Mouse (Mus musculus) stomach, embryonic 15.5 days (tissue): ENCODE data around the gene Aurkb. TPM values are rescaled to one million over a fixed set of nuclear protein-coding genes. Genes with fewer than 3 reads are reported as not detected.
A peak's percentile ranks its signal among the peaks of the same experiment; 100 is the strongest.

ENCODE experiments used
- ATAC-seq: fragments of 200-750 bp; cut with Nextera tagmentation; 2 replicates; pipeline ENCODE4 v1.8.0; 2017; ENCODE audit warnings: low read depth, moderate number of reproducible peaks, moderate TSS enrichment; ENCODE audit not compliant: insufficient read depth, low FRiP score
- H3K27ac ChIP-seq: fragments of 300-500 bp; sonication (generic); 2 replicates; pipeline ENCODE4 v1.5.1; 2015; ENCODE audit warnings: mild to moderate bottlenecking, inconsistent platforms
- H3K27me3 ChIP-seq: fragments of 300-500 bp; sonication (generic); replicated peaks from 2 replicates; pipeline ENCODE4 v1.6.1; 2015; ENCODE audit warnings: inconsistent platforms
- H3K36me3 ChIP-seq: fragments of 300-500 bp; sonication (generic); 2 replicates; pipeline ENCODE4 v1.6.1; 2015; ENCODE audit warnings: inconsistent platforms
- H3K4me1 ChIP-seq: fragments of 300-500 bp; sonication (generic); 2 replicates; pipeline ENCODE4 v1.6.1; 2015; ENCODE audit warnings: inconsistent platforms
- H3K4me2 ChIP-seq: fragments of 300-500 bp; sonication (generic); 2 replicates; pipeline ENCODE4 v1.6.1; 2015; ENCODE audit warnings: mild to moderate bottlenecking, inconsistent platforms
- H3K4me3 ChIP-seq: fragments of 300-500 bp; sonication (generic); replicated peaks from 2 replicates; pipeline ENCODE4 v1.5.1; 2015; ENCODE audit warnings: inconsistent platforms
- H3K9ac ChIP-seq: fragments of 300-500 bp; sonication (generic); 2 replicates; pipeline ENCODE4 v1.6.1; 2015; ENCODE audit warnings: inconsistent platforms
- H3K9me3 ChIP-seq: fragments of 300-500 bp; sonication (generic); 2 replicates; pipeline ENCODE4 v1.6.1; 2016; ENCODE audit warnings: inconsistent platforms
- WGBS: fragments of 180-500 bp; shearing (Covaris S2); methylation state at CpG from one replicate; pipeline ENCODE4 v1.1.7; 2015; 5-methylcytosine and 5-hydroxymethylcytosine counted together
- polyA plus RNA-seq: library from polyadenylated mRNA; unstranded; fragments of >200 nt; fragmentation: Nextera tagmentation; extraction: Ambion mirVana; gene quantifications from 2 replicates; pipeline ENCODE4 v1.2.1, GENCODE M21; 2015

Gene Aurkb
- polyA plus RNA-seq, 1 experiment from 2014 or later: 134 TPM

DNA sequence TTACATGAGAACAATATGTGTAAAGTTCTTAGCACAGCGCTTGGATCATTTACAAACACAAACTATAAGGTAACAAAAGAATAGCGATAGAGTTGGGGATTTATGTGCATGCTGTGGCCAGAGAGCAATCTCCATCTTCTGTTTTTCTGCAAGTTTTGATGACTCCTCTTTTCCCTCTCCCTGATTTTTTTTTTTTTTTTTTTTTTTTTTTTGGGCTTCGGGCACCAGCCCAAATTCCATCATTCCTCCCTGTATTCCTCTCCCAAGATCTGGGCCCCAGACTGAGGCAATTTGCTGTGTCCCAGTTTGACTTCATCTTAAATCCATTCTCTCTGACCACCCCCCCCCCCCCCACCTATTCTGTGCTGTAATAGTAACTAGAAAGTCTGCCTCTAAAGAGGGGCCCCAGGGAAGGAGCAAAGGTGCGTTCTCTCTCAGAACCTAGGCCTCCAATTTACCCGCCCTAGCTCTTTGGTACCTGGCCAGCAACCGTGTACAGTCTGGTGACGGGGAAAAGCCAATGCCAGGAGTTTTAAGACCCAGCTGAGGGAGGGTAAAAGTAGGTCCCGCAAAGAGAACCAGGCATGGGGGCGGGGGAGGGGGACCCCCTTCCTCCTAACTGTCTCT is 51.0 kb downstream of the Aurkb start:
- peak overlapping the region; percentile 66 for H3K4me3 ChIP-seq
- peak overlapping the region; percentile 98 for H3K27ac ChIP-seq
- WGBS: 10% methylated on average over 9 of the region's 9 CpGs
- no peaks in the 10 kb centered on the region for H3K27me3 ChIP-seq
- H3K4me2 ChIP-seq: peak overlapping the region; percentile 91
- H3K4me1 ChIP-seq: peaks cover 34% of the 10 kb centered on the region
- H3K9me3 ChIP-seq: no peaks in the 10 kb centered on the region
- H3K36me3 ChIP-seq: peaks cover 13% of the 10 kb centered on the region
- ATAC-seq: peak; percentile 1; the same call in 1 of the 2 replicates
- H3K9ac ChIP-seq: peak overlapping the region; percentile 77; the same call in 1 of the 2 replicates

- Histone ChIP-seq H3K27me3 (no peaks in the 10 kb centered on the region), H3K9me3 (no peaks in the 10 kb centered on the region), H3K4me1 (peaks cover 34% of the 10 kb centered on the region), H3K27ac (peak overlapping the region; percentile 98), H3K36me3 (peaks cover 20% of the 10 kb centered on the region), H3K4me2 (peak overlapping the region; percentile 91), H3K9ac (peak overlapping the region; percentile 49; the same call in 1 of the 2 replicates), H3K4me3 (peak overlapping the region; percentile 66)
- peak; percentile 49 for ATAC-seq
- 2% methylated on average over 29 of the region's 29 CpGs for WGBS
These were observed 51.8 kb downstream of the Aurkb start for GRCm38 (mm10) chr11:69096987-69097900.

GRCm38 (mm10) chr11:69098039-69098761 is 52.8 kb downstream of the Aurkb start:
- H3K27me3 ChIP-seq: no peaks in the 10 kb centered on the region
- H3K4me2 ChIP-seq: peak overlapping the region; percentile 91
- peaks cover 27% of the 10 kb centered on the region for H3K36me3 ChIP-seq
- peak overlapping the region; percentile 66 for H3K4me3 ChIP-seq
- no peak overlapping the region for H3K9ac ChIP-seq
- H3K27ac ChIP-seq: peak overlapping the region; percentile 98
- peaks cover 34% of the 10 kb centered on the region for H3K4me1 ChIP-seq
- WGBS: 24% methylated on average over 8 of the region's 8 CpGs
- H3K9me3 ChIP-seq: no peaks in the 10 kb centered on the region
- ATAC-seq: no peak

- Histone ChIP-seq H3K27ac (peak overlapping the region; percentile 98), H3K9me3 (no peaks in the 10 kb centered on the region), H3K4me3 (peak overlapping the region; percentile 66), H3K9ac (peak overlapping the region; percentile 57), H3K4me2 (peak overlapping the region; percentile 91), H3K4me1 (peaks cover 34% of the 10 kb centered on the region), H3K27me3 (no peaks in the 10 kb centered on the region), H3K36me3 (peaks cover 32% of the 10 kb centered on the region)
- peak; percentile 11; the same call in 1 of the 2 replicates for ATAC-seq
- 0% methylated on average over 19 of the region's 19 CpGs for WGBS
These were observed 53.3 kb downstream of the Aurkb start for GRCm38 (mm10) chr11:69098762-69099091.

DNA sequence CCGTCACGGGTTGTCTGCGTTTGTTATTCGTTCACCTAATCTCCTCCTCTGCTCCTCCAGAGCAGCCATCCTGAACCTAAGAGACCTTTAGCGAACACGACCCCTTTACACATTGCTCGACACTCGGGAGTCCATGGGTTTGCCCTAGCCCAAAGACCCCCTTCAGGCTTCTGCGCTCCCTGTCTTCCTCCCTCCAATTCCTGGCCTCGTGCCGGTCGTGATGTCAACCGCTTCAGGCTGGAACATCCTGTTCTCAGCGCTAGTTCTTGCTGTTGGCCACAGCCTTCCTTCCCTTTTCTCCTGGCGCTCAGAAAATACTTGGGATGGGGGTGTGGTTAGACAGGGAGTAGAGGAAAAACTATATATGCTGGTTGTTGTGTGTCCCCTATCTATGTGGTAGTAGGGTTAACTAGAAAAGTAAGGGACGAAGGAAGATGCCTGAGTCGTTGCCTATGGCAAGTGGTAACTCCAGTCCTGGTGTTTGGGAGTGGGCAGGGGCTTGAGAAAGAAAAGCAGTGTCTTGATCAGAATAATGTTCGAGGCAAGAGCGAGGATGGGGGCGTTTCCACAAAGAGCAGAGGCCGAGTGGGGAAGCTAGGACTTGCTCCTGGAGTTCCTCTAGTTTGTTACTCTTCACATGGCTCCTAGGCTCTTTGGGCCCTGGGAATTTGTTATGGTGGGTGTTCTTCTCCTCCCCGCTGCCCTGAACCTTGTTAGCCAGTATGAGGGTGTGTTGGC is 53.9 kb downstream of the Aurkb start:
- peak overlapping the region; percentile 91 for H3K4me2 ChIP-seq
- H3K9me3 ChIP-seq: no peaks in the 10 kb centered on the region
- peaks cover 34% of the 10 kb centered on the region for H3K4me1 ChIP-seq
- H3K27ac ChIP-seq: peak overlapping the region; percentile 98
- H3K36me3 ChIP-seq: peaks cover 38% of the 10 kb centered on the region
- ATAC-seq: no peak
- peak overlapping the region; percentile 57 for H3K9ac ChIP-seq
- H3K27me3 ChIP-seq: no peaks in the 10 kb centered on the region
- WGBS: under 1% methylated on average over 22 of the region's 22 CpGs
- H3K4me3 ChIP-seq: peak overlapping the region; percentile 66

DNA sequence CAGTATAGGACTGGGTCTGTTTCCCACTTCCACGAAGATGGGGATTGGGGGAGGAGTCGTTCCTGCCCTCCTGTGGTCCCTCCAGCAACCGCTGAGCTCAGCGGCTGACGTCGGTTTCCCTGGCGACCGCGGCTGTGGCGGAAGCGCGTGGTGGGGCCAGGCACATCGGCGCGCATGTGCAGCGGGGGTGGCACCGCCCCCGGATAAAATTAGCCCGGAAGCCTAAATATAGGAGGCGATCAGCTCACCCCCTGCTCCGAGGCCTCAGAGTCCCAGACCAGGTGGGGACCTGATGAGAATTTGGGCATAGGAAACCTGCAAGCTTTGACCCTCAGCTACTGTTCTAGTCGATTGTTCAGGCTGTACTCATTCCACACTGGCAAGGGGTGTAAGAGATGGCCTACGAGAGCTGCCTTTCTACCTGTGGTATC is 54.5 kb downstream of the Aurkb start:
- H3K4me1 ChIP-seq: peaks cover 34% of the 10 kb centered on the region
- no peaks in the 10 kb centered on the region for H3K9me3 ChIP-seq
- no peak overlapping the region; the same call in 1 of the 2 replicates for H3K9ac ChIP-seq
- no peak; the same call in 1 of the 2 replicates for ATAC-seq
- peak overlapping the region; percentile 98 for H3K27ac ChIP-seq
- H3K27me3 ChIP-seq: no peaks in the 10 kb centered on the region
- H3K4me3 ChIP-seq: peak overlapping the region; percentile 66
- peak overlapping the region; percentile 91 for H3K4me2 ChIP-seq
- under 1% methylated on average over 23 of the region's 23 CpGs for WGBS
- H3K36me3 ChIP-seq: peaks cover 44% of the 10 kb centered on the region

GRCm38 (mm10) chr11:69100639-69101360 is 55.4 kb downstream of the Aurkb start:
- H3K9ac ChIP-seq: no peak overlapping the region
- H3K9me3 ChIP-seq: no peaks in the 10 kb centered on the region
- peaks cover 53% of the 10 kb centered on the region for H3K36me3 ChIP-seq
- 86% methylated on average over 20 of the region's 20 CpGs for whole genome bisulfite sequencing
- H3K4me1 ChIP-seq: peaks cover 34% of the 10 kb centered on the region
- peak overlapping the region; percentile 66; the same call in 1 of the 2 replicates for H3K4me3 ChIP-seq
- peak overlapping the region; percentile 91 for H3K4me2 ChIP-seq
- peak overlapping the region; percentile 98 for H3K27ac ChIP-seq
- no peak for ATAC-seq
- H3K27me3 ChIP-seq: no peaks in the 10 kb centered on the region

Other genes starting within 250 kb of the Aurkb start
- 78.7 and 80.4 TPM in 2 replicates for gene Ndel1, start 173.8 kb upstream of the Aurkb start, polyA plus RNA-seq
- 0.22 and 0.64 TPM in 2 replicates for gene Rnf222, start 157.1 kb upstream of the Aurkb start, polyA plus RNA-seq
- gene Rpl26, start 144.1 kb upstream of the Aurkb start, polyA plus RNA-seq: 1,013 and 1,066 TPM in 2 replicates
- not detected in 2 replicates for gene Odf4, start 118.6 kb upstream of the Aurkb start, polyA plus RNA-seq
- 8.5 and 8.8 TPM in 2 replicates for gene Arhgef15, start 88.2 kb upstream of the Aurkb start, polyA plus RNA-seq
- gene Slc25a35, start 77.5 kb upstream of the Aurkb start, polyA plus RNA-seq: 5.1 and 5.3 TPM in 2 replicates
- gene Rangrf, start 70.5 kb upstream of the Aurkb start, polyA plus RNA-seq: 55.9 and 63.0 TPM in 2 replicates
- gene Pfas, start 37.2 kb upstream of the Aurkb start, polyA plus RNA-seq: 31.5 and 33.7 TPM in 2 replicates
- 40.3 and 45.5 TPM in 2 replicates for gene Ctc1, start 29.7 kb upstream of the Aurkb start, polyA plus RNA-seq
- gene Borcs6, start 14.1 kb downstream of the Aurkb start, polyA plus RNA-seq: 10.3 and 10.7 TPM in 2 replicates
- gene Tmem107, start 25.2 kb downstream of the Aurkb start, polyA plus RNA-seq: 49.6 and 55.0 TPM in 2 replicates
- gene Vamp2, start 42.8 kb downstream of the Aurkb start, polyA plus RNA-seq: 68.5 and 84.6 TPM in 2 replicates
- gene Per1, start 49.6 kb downstream of the Aurkb start, polyA plus RNA-seq: 15.4 and 20.3 TPM in 2 replicates
- 0.76 and 1.0 TPM in 2 replicates for gene Hes7, start 74.8 kb downstream of the Aurkb start, polyA plus RNA-seq
- 0.37 TPM in 2 replicates for gene 9130213A22Rik, start 76.9 kb downstream of the Aurkb start, polyA plus RNA-seq
- gene Aloxe3, start 80.2 kb downstream of the Aurkb start, polyA plus RNA-seq: 0.27 and 1.2 TPM in 2 replicates
- gene Alox12b, start 111.3 kb downstream of the Aurkb start, polyA plus RNA-seq: 4.2 and 11.5 TPM in 2 replicates
- 0.28 and 0.31 TPM in 2 replicates for gene Alox8, start 152.2 kb downstream of the Aurkb start, polyA plus RNA-seq
- 0.04 TPM in 1 of 2 replicates, not detected in the other for gene Gucy2e, start 191.4 kb downstream of the Aurkb start, polyA plus RNA-seq